Comparison of ENCODE assay signal across 19 mouse cellular contexts in the genomic region with DNA sequence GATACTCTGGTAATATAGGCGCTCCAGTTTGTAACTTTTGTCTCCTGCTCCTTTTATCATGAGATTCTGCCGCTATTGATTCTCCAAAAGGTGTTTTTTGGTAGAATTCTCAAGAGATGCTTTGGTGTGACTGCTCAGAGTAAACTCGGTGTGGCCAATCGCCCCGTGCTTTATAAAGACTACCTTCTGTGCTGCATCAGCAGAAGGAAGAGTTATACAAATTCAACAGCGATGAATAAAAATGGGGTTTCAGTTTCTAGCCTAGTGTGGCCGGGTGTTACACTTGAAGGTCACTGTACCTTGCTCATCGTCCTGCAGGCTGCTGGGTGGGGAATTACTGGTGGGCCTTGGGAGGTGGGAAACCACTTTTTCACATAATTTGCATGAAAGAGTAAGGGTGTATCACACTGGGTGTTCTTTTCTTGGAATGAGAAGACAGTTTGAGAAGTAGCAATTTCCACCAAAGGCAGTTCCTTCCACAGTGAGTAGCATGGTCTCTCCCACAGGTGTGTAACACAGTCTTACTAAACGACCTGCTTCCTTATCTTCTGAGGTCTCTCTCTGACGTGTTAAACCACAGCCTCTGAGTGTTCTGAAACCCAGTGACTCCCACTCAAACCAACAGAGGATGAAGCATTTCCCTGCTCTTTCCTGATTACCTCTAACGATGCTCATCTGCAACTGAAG. TPM values are rescaled to one million over a fixed set of nuclear protein-coding genes. Genes with fewer than 3 reads are reported as not detected.
A peak's percentile ranks its signal among the peaks of the same experiment; 100 is the strongest.
DNase-seq lines count a peak whose midpoint lies in the region; ATAC-seq and TF ChIP-seq lines count a peak whose summit lies in the region.
"Had no signal": no experiment of that assay in that cellular context is flagged by ENCODE, and none has a peak within 500 bp of the region (broad histone marks: within the 10 kb centered on the region; RNA-seq: fewer than 3 reads in every experiment).

No protein-coding gene starts in this region.

- TF ChIP-seq CTCF in spleen, adult 2 months (IDR thresholded peaks at IDR 0.05; ENCODE audit: extremely low read depth, insufficient read depth, insufficient read length, insufficient replicate concordance), result no peak
- no peak for TF ChIP-seq CTCF in CH12.LX (conservative IDR thresholded peaks at IDR 0.05 in 1 of 2, IDR thresholded peaks at IDR 0.05 in 1 of 2; ENCODE audit: low read depth in 2 of 2, low read length in 2 of 2)

- TF ChIP-seq EP300 in CH12.LX (IDR thresholded peaks at IDR 0.05; ENCODE audit: low read length), result peak; percentile 92

- H3K36me3 ChIP-seq in spleen, adult 2 months (ENCODE audit: control insufficient read depth, insufficient read depth, low read length), result no peaks in the 10 kb centered on the region
- H3K36me3 ChIP-seq in CH12.LX (replicated peaks in 1 of 2; ENCODE audit: control insufficient read depth in 1 of 2, insufficient read depth in 1 of 2, low read length in 1 of 2), result peaks cover 0 to 38% of the 10 kb centered on the region in 2 experiments
- H3K36me3 ChIP-seq: heart, embryonic 15.5 days; neural tube, embryonic 12.5 days had no signal

- H3K4me3 ChIP-seq in spleen, adult 2 months (ENCODE audit: extremely low read depth, insufficient read depth, insufficient read length), result no peak overlapping the region
- peak overlapping the region in 1 of 3 experiments; percentile 0 for H3K4me3 ChIP-seq in CH12.LX (replicated peaks in 1 of 3; ENCODE audit: low read depth in 2 of 3, low read length in 2 of 3, poor library complexity in 1 of 3)
- H3K4me3 ChIP-seq: erythroblast, embryonic 14.5 days; heart, embryonic 15.5 days; hindbrain, embryonic 10.5 days; kidney, embryonic 15.5 days; midbrain, embryonic 10.5 days; neural tube, embryonic 12.5 days had no signal

- DNase-seq in spleen, adult 2 months (ENCODE audit: low read depth in 1 of 2, low spot score in 2 of 2), result peak in 1 of 2 experiments; percentile 47
- DNase-seq in spleen, adult 12 weeks (ENCODE audit: low spot score), result no peak
- DNase-seq in CH12.LX (ENCODE audit: extremely low read depth), result peak; percentile 94
- DNase-seq in naive thymus-derived CD4-positive, alpha-beta T cell, adult 2 months (ENCODE audit: low read depth), result peak; percentile 8
- no peak for DNase-seq in embryo, embryonic 11 days
- DNase-seq in right cerebral cortex, postnatal 4 days, result no peak
- DNase-seq in kidney, postnatal 4 days, result no peak
- DNase-seq: cerebellum, postnatal 14 days; heart, adult 18-20 months; layer of hippocampus, postnatal 36 days; right cerebral cortex, postnatal 14 days had no signal

- dilution Hi-C loops in CH12.LX (cut with MboI; ENCODE audit: extremely low pct_ligation_motif_present, extremely low pct_unique_long_range_greater_than_20kb, low sequenced_read_pairs), result no loop called here

- H3K79me2 ChIP-seq in CH12.LX (replicated peaks; ENCODE audit: control insufficient read depth, extremely low read depth, insufficient read depth, poor library complexity, severe bottlenecking), result peaks cover 26% of the 10 kb centered on the region

- no peaks in the 10 kb centered on the region for H3K27me3 ChIP-seq in spleen, adult 2 months (ENCODE audit: control insufficient read depth, insufficient read depth, low read length)
- no peaks in the 10 kb centered on the region for H3K27me3 ChIP-seq in CH12.LX (replicated peaks)
- H3K27me3 ChIP-seq: heart, embryonic 15.5 days; kidney, embryonic 15.5 days; neural tube, embryonic 12.5 days had no signal

- WGBS in spleen, adult 2 months, result 42% methylated on average over 11 of the region's 11 CpGs

- H3K9ac ChIP-seq in CH12.LX (ENCODE audit: insufficient read depth, low read depth), result peak overlapping the region; percentile 33; the same call in 1 of the 2 replicates
- H3K9ac ChIP-seq: heart, embryonic 15.5 days; kidney, embryonic 15.5 days; neural tube, embryonic 12.5 days had no signal

- ATAC-seq in granulocyte monocyte progenitor cell, adult 5-6 weeks (replicated peaks; ENCODE audit: poor library complexity, severe bottlenecking), result peak; percentile 57
- ATAC-seq: forebrain, embryonic 16.5 days had no signal

- in situ Hi-C loops in CH12.LX (cut with MboI; ENCODE audit: low pct_ligation_motif_present, low pct_unique_long_range_greater_than_20kb, low sequenced_read_pairs), result loop anchor here (10.0 to 25.0 kb wide), 2 partner anchors 200 to 597 kb away; a partner anchor contains a TSS

- no peak for TF ChIP-seq POLR2A in spleen, adult 2 months (IDR thresholded peaks at IDR 0.05; ENCODE audit: low read depth, low read length)
- TF ChIP-seq POLR2A in CH12.LX (IDR thresholded peaks at IDR 0.05; ENCODE audit: low read depth, low read length), result peak; percentile 50; the same call in 1 of the 2 replicates

- H3K4me1 ChIP-seq in spleen, adult 2 months (ENCODE audit: control insufficient read depth, insufficient read depth, insufficient read length), result peaks cover 36% of the 10 kb centered on the region; the same call in 1 of the 2 replicates
- H3K4me1 ChIP-seq in CH12.LX (ENCODE audit: control insufficient read depth in 1 of 2, insufficient read depth in 2 of 2), result peaks cover 61 to 98% of the 10 kb centered on the region in 2 experiments

- peak; percentile 0; the same call in 1 of the 2 replicates for TF ChIP-seq RAD21 in CH12.LX (IDR thresholded peaks at IDR 0.05; ENCODE audit: low read depth, low read length)

- no peaks in the 10 kb centered on the region for H3K9me3 ChIP-seq in CH12.LX (replicated peaks; ENCODE audit: low read length)
- H3K9me3 ChIP-seq: heart, embryonic 15.5 days; hindbrain, embryonic 10.5 days; kidney, embryonic 15.5 days; midbrain, embryonic 10.5 days; neural tube, embryonic 12.5 days had no signal

- H3K27ac ChIP-seq in spleen, adult 2 months (ENCODE audit: insufficient read depth, low read length), result peak overlapping the region; percentile 62
- peak overlapping the region; percentile 96 for H3K27ac ChIP-seq in CH12.LX (ENCODE audit: insufficient read depth, low read depth)
- H3K27ac ChIP-seq: heart, embryonic 15.5 days; hindbrain, embryonic 10.5 days; kidney, embryonic 15.5 days; midbrain, embryonic 10.5 days; neural tube, embryonic 12.5 days had no signal

- peak overlapping the region; percentile 53 for H3K4me2 ChIP-seq in CH12.LX (ENCODE audit: insufficient read depth, low read depth, poor library complexity, severe bottlenecking)
- H3K4me2 ChIP-seq: heart, embryonic 15.5 days; kidney, embryonic 15.5 days; neural tube, embryonic 12.5 days had no signal

TF ChIP-seq in CH12.LX, 34 proteins besides CTCF, POLR2A, EP300 and RAD21 (continues in another document):
- TF ChIP-seq ELF1 (IDR thresholded peaks at IDR 0.05; ENCODE audit: low read depth, low read length), result peak; percentile 49; the same call in 1 of the 2 replicates
- no peak for TF ChIP-seq ZC3H11A (IDR thresholded peaks at IDR 0.05; ENCODE audit: low read depth, low read length)
- TF ChIP-seq KAT2A (IDR thresholded peaks at IDR 0.05; ENCODE audit: insufficient replicate concordance, low read length), result no peak
- peak; percentile 86 for TF ChIP-seq MEF2A (IDR thresholded peaks at IDR 0.05; ENCODE audit: borderline replicate concordance, low read depth, low read length)
- TF ChIP-seq SMC3 (IDR thresholded peaks at IDR 0.05; ENCODE audit: low read depth, low read length), result peak; percentile 7; the same call in 1 of the 2 replicates
- 0 out of 2 replicates have a peak, but pooled peaks have one; percentile 55 for TF ChIP-seq RCOR1 (conservative IDR thresholded peaks at IDR 0.05; ENCODE audit: low read depth, low read length)
- peak; percentile 73 for TF ChIP-seq JUN (IDR thresholded peaks at IDR 0.05; ENCODE audit: insufficient read depth, low read depth, low read length)
- peak; percentile 97 for TF ChIP-seq ETS1 (conservative IDR thresholded peaks at IDR 0.05; ENCODE audit: low read depth, low read length)
- TF ChIP-seq ZMIZ1 (IDR thresholded peaks at IDR 0.05; ENCODE audit: low read depth, low read length), result no peak
- TF ChIP-seq GABPA (IDR thresholded peaks at IDR 0.05; ENCODE audit: insufficient replicate concordance, low read depth, low read length), result no peak
- peak; percentile 90 for TF ChIP-seq JUND (conservative IDR thresholded peaks at IDR 0.05; ENCODE audit: low read depth, low read length)
- TF ChIP-seq USF1 (IDR thresholded peaks at IDR 0.05; ENCODE audit: low read depth, low read length), result no peak
- TF ChIP-seq UBTF (IDR thresholded peaks at IDR 0.05; ENCODE audit: low read depth, low read length), result no peak
- TF ChIP-seq TBP (conservative IDR thresholded peaks at IDR 0.05; ENCODE audit: low read depth, low read length), result peak; percentile 87
- no peak for TF ChIP-seq POLR2AphosphoS2 (IDR thresholded peaks at IDR 0.05; ENCODE audit: low read depth, low read length)
- no peak for TF ChIP-seq SIN3A (IDR thresholded peaks at IDR 0.05; ENCODE audit: low read length)
- TF ChIP-seq MXI1 (IDR thresholded peaks at IDR 0.05; ENCODE audit: low read depth, low read length), result no peak
- TF ChIP-seq NELFE (IDR thresholded peaks at IDR 0.05; ENCODE audit: low read depth, low read length), result no peak
- no peak for TF ChIP-seq CHD2 (IDR thresholded peaks at IDR 0.05; ENCODE audit: low read length)
- no peak for TF ChIP-seq USF2 (conservative IDR thresholded peaks at IDR 0.05; ENCODE audit: low read depth, low read length)
- TF ChIP-seq MAZ (IDR thresholded peaks at IDR 0.05; ENCODE audit: low read depth, low read length), result no peak
- TF ChIP-seq HCFC1 (IDR thresholded peaks at IDR 0.05; ENCODE audit: low read depth, low read length), result no peak; the same call in 1 of the 2 replicates
- TF ChIP-seq TCF12 (IDR thresholded peaks at IDR 0.05; ENCODE audit: low read depth, low read length), result peak; percentile 97
- TF ChIP-seq MAFK (IDR thresholded peaks at IDR 0.05; ENCODE audit: insufficient replicate concordance, low read length), result peak; percentile 88
- no peak for TF ChIP-seq NRF1 (IDR thresholded peaks at IDR 0.05; ENCODE audit: low read depth, low read length)
- TF ChIP-seq IRF4 (IDR thresholded peaks at IDR 0.05; ENCODE audit: low read depth, low read length), result peak; percentile 90
- TF ChIP-seq PAX5 (IDR thresholded peaks at IDR 0.05; ENCODE audit: low read length), result no peak
- TF ChIP-seq MYC (IDR thresholded peaks at IDR 0.05; ENCODE audit: low read depth, low read length), result peak; percentile 79
- no peak for TF ChIP-seq ZKSCAN1 (IDR thresholded peaks at IDR 0.05; ENCODE audit: borderline replicate concordance, low read depth, low read length)
- TF ChIP-seq E2F4 (IDR thresholded peaks at IDR 0.05; ENCODE audit: insufficient replicate concordance, low read depth, low read length), result no peak

RNA-seq across cellular contexts. Expression of a gene that starts 46.6 kb away (rescaled TPM):
- polyA plus RNA-seq in spleen, adult 2 months (2012; rRNA removed), result 14.4 and 16.1 TPM in 2 replicates
- total RNA-seq in CH12.LX (2012; rRNA removed), result 74.2 and 83.2 TPM in 2 replicates
- 32.0 and 34.7 TPM in 2 replicates for total RNA-seq in CH12.LX (2014; rRNA removed)
- 44.0 and 44.5 TPM in 2 replicates for polyA plus RNA-seq in CH12.LX (2012; ENCODE audit: insufficient read length, low read depth)
- 1.5 and 4.9 TPM in 2 replicates for total RNA-seq in granulocyte monocyte progenitor cell, adult 5-6 weeks (2014; fragmentation: Nextera tagmentation)
- 0.46 and 1.0 TPM in 2 replicates for total RNA-seq in granulocyte monocyte progenitor cell, adult 5-6 weeks (2017)

Comparison
In these comparisons a context has a peak if more than half of its experiments do, and no peak if none do; other contexts are left out.
1. DNase-seq: peak in CH12.LX (single experiment) and naive thymus-derived CD4-positive, alpha-beta T cell, adult 2 months (single experiment); none in spleen, adult 12 weeks (single experiment), embryo, embryonic 11 days (single experiment), right cerebral cortex, postnatal 4 days (single experiment) and kidney, postnatal 4 days (0 of 2).
2. RNA of a gene that starts 46.6 kb away (total RNA-seq): 32.0 to 83.2 TPM in CH12.LX; 0.46 to 4.9 TPM in granulocyte monocyte progenitor cell, adult 5-6 weeks; every median in the first group is over 4 times any median in the second.